8 mouse cellular contexts compared by ENCODE assay signal in the genomic region with DNA sequence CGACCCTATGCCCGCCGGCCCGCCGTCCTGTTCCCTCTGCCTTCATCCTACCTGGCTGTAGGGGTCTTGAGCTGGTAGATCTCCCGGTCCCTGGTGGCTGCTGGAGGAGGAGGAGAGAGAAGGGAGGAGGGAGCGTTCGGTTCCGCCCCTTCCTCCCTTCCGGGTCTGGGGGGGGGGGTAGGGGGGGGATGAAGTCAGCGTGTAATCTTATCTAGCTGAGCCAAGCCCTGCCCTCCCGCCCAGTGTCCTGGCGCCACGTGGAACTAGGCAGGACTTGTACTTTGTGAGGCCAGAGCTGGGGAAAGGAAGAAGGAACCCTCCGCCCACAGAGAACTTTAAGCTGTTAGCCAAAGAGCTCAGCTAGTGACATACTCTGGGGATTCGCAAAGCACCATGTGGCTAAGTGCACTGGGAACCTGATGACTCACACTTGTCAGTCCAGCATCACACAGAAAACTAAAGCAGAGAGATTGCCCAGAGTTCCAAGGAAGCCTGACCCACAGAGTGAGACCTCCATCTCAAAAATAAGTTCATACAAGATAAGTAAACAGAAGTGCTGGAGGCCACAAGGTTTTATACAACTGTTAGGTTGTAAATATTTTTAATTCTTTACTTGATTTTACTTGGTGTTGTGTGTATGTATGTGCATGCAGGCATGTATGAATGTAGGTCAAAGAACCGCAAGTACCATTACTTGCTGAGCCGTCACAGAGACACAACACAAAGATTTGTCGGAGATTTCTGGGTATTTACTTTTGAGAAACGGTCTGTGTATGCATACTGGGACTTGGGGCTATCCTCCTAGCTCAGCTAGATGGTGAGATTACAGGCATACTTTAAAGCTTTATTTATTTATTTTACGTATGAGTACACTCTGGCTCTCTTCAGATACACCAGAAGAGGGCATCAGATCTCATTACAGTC. TPM values are rescaled to one million over a fixed set of nuclear protein-coding genes. Genes with fewer than 3 reads are reported as not detected.
A peak's percentile ranks its signal among the peaks of the same experiment; 100 is the strongest.
DNase-seq lines count a peak whose midpoint lies in the region; ATAC-seq lines count a peak whose summit lies in the region.

A gene (minus strand): TSS at position 144 of the 924 bp plus-strand sequence.

- H3K9ac ChIP-seq in hindbrain, embryonic 14.5 days = peak within 1 kb of the TSS; percentile 62

- H3K4me2 ChIP-seq in hindbrain, embryonic 14.5 days (replicated peaks) = peak within 1 kb of the TSS; percentile 71

- H3K4me1 ChIP-seq in hindbrain, embryonic 14.5 days (replicated peaks; ENCODE audit: control insufficient read depth, insufficient read depth, low read length) = 0 out of 2 replicates have a peak, but pooled peaks cover 11% of the 10 kb centered on the region

- H3K9me3 ChIP-seq in hindbrain, embryonic 14.5 days (ENCODE audit: control insufficient read depth, low read length) = no peaks in the 10 kb centered on the region

- ATAC-seq in hindbrain, embryonic 14.5 days (ENCODE audit: low FRiP score) = peak; percentile 84

- peak; percentile 75 for DNase-seq in WW6 (ENCODE audit: low read depth, low spot score)
- DNase-seq in cerebellum, postnatal 25 days = peak; percentile 69 to 78
- DNase-seq in frontal cortex, postnatal 36 days (ENCODE audit: low spot score in 2 of 2) = peak; percentile 76 to 78
- peak; percentile 70 for DNase-seq in hindbrain, embryonic 14.5 days (ENCODE audit: low spot score)
- peak; percentile 74 to 75 for DNase-seq in layer of hippocampus, postnatal 36 days
- DNase-seq in lung, postnatal 36 days = peak; percentile 97
- peak; percentile 88 for DNase-seq in retina, embryonic 14.5 days (ENCODE audit: low spot score)
- peak; percentile 68 to 80 for DNase-seq in thymus, postnatal 36 days

- H3K4me3 ChIP-seq in hindbrain, embryonic 14.5 days (replicated peaks; ENCODE audit: low read length) = peak within 1 kb of the TSS; percentile 39

- WGBS in hindbrain, embryonic 14.5 days = 9% methylated on average over 20 of the region's 21 CpGs

- H3K36me3 ChIP-seq in hindbrain, embryonic 14.5 days (replicated peaks; ENCODE audit: control insufficient read depth, insufficient read depth) = no peaks in the 10 kb centered on the region

- H3K27ac ChIP-seq in hindbrain, embryonic 14.5 days = peak within 1 kb of the TSS; percentile 74

- no peaks in the 10 kb centered on the region for H3K27me3 ChIP-seq in hindbrain, embryonic 14.5 days (ENCODE audit: control insufficient read depth, insufficient read depth, low read length)

RNA-seq across cellular contexts. Expression of the gene that starts here (rescaled TPM):
- polyA plus RNA-seq in hindbrain, embryonic 14.5 days (2014; fragmentation: Nextera tagmentation; extraction: Ambion mirVana) = 1.4 and 1.5 TPM in 2 replicates
- 1 to 10 TPM; 6.1 to 6.7 TPM for total RNA-seq in layer of hippocampus, postnatal 36 days (2021)

Comparison
In these comparisons a context has a peak if more than half of its experiments do, and no peak if none do; other contexts are left out.
1. Peak in every context shown above with its lines: DNase-seq, ATAC-seq, H3K4me3 ChIP-seq and H3K27ac ChIP-seq.